Mouse (Mus musculus): Measurements from ENCODE around the gene Hist1h2ae. TPM values are rescaled to one million over a fixed set of nuclear protein-coding genes. Genes with fewer than 3 reads are reported as not detected.
"Not testable (repeated sequence)": the region's sequence is repeated elsewhere in the genome, so short reads cannot be mapped to it uniquely, and the experiment has no call there.

The Hist1h2ae gene
- polyA plus RNA-seq, 2 experiments from 2014 or later: 26.7 to 59.1 TPM

- no peak for ATAC-seq
These were observed 12.5 kb upstream of the Hist1h2ae start for GRCm38 (mm10) chr13:23583387-23584068.

GRCm38 (mm10) chr13:23582219-23583056 is 11.4 kb upstream of the Hist1h2ae start:
- ATAC-seq: no peak

- ATAC-seq: peak; percentile 62
These were observed 10.6 kb upstream of the Hist1h2ae start, which contains the start of gene Hist1h4d for GRCm38 (mm10) chr13:23581408-23582218. Gene Hist1h4d (plus strand): TSS chr13:23581598.

GRCm38 (mm10) chr13:23577835-23578234 is 6.8 kb upstream of the Hist1h2ae start:
- no peak for ATAC-seq

- ATAC-seq: no peak
These were observed 6.1 kb upstream of the Hist1h2ae start for GRCm38 (mm10) chr13:23576906-23577639.

- no peak for ATAC-seq
These were observed 5.4 kb upstream of the Hist1h2ae start for GRCm38 (mm10) chr13:23576351-23576881.

GRCm38 (mm10) chr13:23575864-23576313 is 4.9 kb upstream of the Hist1h2ae start:
- ATAC-seq: not testable (repeated sequence)

GRCm38 (mm10) chr13:23575271-23575851 is 4.3 kb upstream of the Hist1h2ae start, which contains the start of gene Hist1h3d:
Gene Hist1h3d (plus strand): TSS chr13:23575763.
- ATAC-seq: peak; percentile 30

GRCm38 (mm10) chr13:23574546-23575170 is 3.6 kb upstream of the Hist1h2ae start:
- not testable (repeated sequence) for ATAC-seq

GRCm38 (mm10) chr13:23573898-23574524 is 3.0 kb upstream of the Hist1h2ae start, which contains the start of the genes Hist1h2bf and Hist1h2ad:
Gene Hist1h2bf (minus strand): TSS chr13:23574196.
Gene Hist1h2ad (plus strand): TSS chr13:23574381.
- ATAC-seq: peak; percentile 75

GRCm38 (mm10) chr13:23573034-23573897 is 2.2 kb upstream of the Hist1h2ae start:
- not testable (repeated sequence) for ATAC-seq

GRCm38 (mm10) chr13:23572218-23573033 is 1.4 kb upstream of the Hist1h2ae start:
- no peak for ATAC-seq

GRCm38 (mm10) chr13:23571504-23572217 is 641 bp upstream of the Hist1h2ae start:
- ATAC-seq: not testable (repeated sequence)

GRCm38 (mm10) chr13:23570261-23571021 is 579 bp downstream of the Hist1h2ae start:
- peak; percentile 9 for ATAC-seq

- ATAC-seq: no peak
These were observed 6.5 kb downstream of the Hist1h2ae start for GRCm38 (mm10) chr13:23564482-23564881.

GRCm38 (mm10) chr13:23562699-23563462 is 8.1 kb downstream of the Hist1h2ae start:
- no peak for ATAC-seq
